Mouse (Mus musculus) liver, embryonic 14.5 days (tissue): ENCODE data around the gene Zfp629. TPM values are rescaled to one million over a fixed set of nuclear protein-coding genes. Genes with fewer than 3 reads are reported as not detected.

Experiments
- ATAC-seq: fragments of 200-750 bp; cut with Nextera tagmentation; 2 replicates; pipeline ENCODE4 v1.8.0; 2017; ENCODE audit warnings: moderate number of reproducible peaks, mild to moderate bottlenecking, moderate library complexity; ENCODE audit not compliant: insufficient read depth
- DNase-seq, 3 experiments: peaks; one replicate each; pipeline ENCODE4 v3.0.0-alpha.2; 2012 to 2013; ENCODE audit warnings: low read depth in 3 of 3, low spot score in 3 of 3
- H3K27ac ChIP-seq: fragments of 300-500 bp; sonication (generic); 2 replicates; pipeline ENCODE4 v1.5.1; 2014; ENCODE audit warnings: moderate library complexity, mild to moderate bottlenecking, control low read depth, inconsistent platforms
- H3K27me3 ChIP-seq: fragments of 300-500 bp; sonication (generic); 2 replicates; pipeline ENCODE4 v1.6.1; 2014; ENCODE audit warnings: mild to moderate bottlenecking, low read length, moderate library complexity; ENCODE audit not compliant: control insufficient read depth, insufficient read depth
- H3K36me3 ChIP-seq: fragments of 300-500 bp; sonication (generic); replicated peaks from 2 replicates; pipeline ENCODE4 v1.6.1; 2014; ENCODE audit warnings: low read depth; ENCODE audit not compliant: control insufficient read depth, insufficient read depth
- H3K4me1 ChIP-seq, 2 experiments: fragments of 200-500 bp in 1 of 2; fragments of 300-500 bp in 1 of 2; sonication (generic) in 1 of 2; replicated peaks; 2 replicates each; pipeline ENCODE4 v1.6.1; 2012 to 2014; ENCODE audit warnings: antibody characterized with exemption in 1 of 2, inconsistent platforms in 1 of 2, low read length in 1 of 2; ENCODE audit not compliant: control insufficient read depth in 2 of 2, insufficient read depth in 2 of 2
- H3K4me2 ChIP-seq: fragments of 300-500 bp; sonication (generic); 2 replicates; pipeline ENCODE4 v1.6.1; 2014; ENCODE audit warnings: low read depth, mild to moderate bottlenecking, control low read depth, moderate library complexity
- H3K4me3 ChIP-seq, 2 experiments: fragments of 200-500 bp in 1 of 2; fragments of 300-500 bp in 1 of 2; sonication (generic) in 1 of 2; 2 replicates each; pipeline ENCODE4 v1.5.1; 2012 to 2014; ENCODE audit warnings: low read depth in 2 of 2, low read length in 2 of 2, mild to moderate bottlenecking in 2 of 2, control low read depth in 1 of 2, inconsistent platforms in 1 of 2, moderate library complexity in 1 of 2; ENCODE audit not compliant: insufficient read depth in 1 of 2
- H3K9ac ChIP-seq: fragments of 300-500 bp; sonication (generic); replicated peaks from 2 replicates; pipeline ENCODE4 v1.6.1; 2014; ENCODE audit warnings: mild to moderate bottlenecking, control low read depth, moderate library complexity
- H3K9me3 ChIP-seq: fragments of 300-500 bp; sonication (generic); 2 replicates; pipeline ENCODE4 v1.6.1; 2016; ENCODE audit warnings: low read length, mixed read lengths; ENCODE audit not compliant: control insufficient read depth
- CTCF ChIP-seq: IDR thresholded peaks from 2 replicates; pipeline ENCODE4 v1.5.1; 2016; ENCODE audit warnings: antibody characterized with exemption, low read depth, control low read depth
- EP300 ChIP-seq: IDR thresholded peaks from 2 replicates; pipeline ENCODE4 v1.6.1; 2016; ENCODE audit warnings: antibody characterized with exemption, low read depth
- WGBS: fragments of 180-500 bp; shearing (Covaris S2); extraction: QIAGEN DNeasy Blood & Tissue Kit; methylation state at CpG from one replicate; pipeline ENCODE4 v1.1.7; 2014; ENCODE audit not compliant: insufficient replicate concordance; 5-methylcytosine and 5-hydroxymethylcytosine counted together
- polyA plus RNA-seq, 2 experiments: library from polyadenylated mRNA; depleted of rRNA in 1 of 2; stranded (reverse) in 1 of 2; unstranded in 1 of 2; fragments of >200 nt; fragmentation: Nextera tagmentation in 1 of 2; extraction: Ambion mirVana in 1 of 2; gene quantifications; 2 replicates each; pipeline versions ENCODE4 v1.2.1 to v1.2.3; 2012 to 2014

Zfp629 gene
- polyA plus RNA-seq, 2 experiments: 1.4 to 1.9 TPM

DNA sequence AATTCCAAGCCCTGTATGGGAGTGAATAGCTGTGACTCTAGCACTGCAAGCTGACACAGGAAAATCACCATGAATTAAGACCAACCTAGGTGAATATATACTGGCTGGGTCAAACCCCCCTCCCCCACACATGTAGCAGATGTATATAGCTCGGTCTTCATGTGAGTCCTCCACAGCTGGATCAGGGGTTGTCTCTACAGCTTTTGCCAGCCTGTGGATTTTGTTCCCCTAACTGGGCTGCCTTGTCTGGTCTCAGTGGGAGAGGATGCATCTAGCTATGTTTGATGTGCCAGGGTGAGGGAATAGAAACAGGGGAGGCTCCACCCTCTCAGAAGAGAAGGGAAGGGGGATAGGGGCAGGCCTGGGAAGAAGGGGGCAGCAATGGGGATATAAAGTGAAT, 739 bp upstream of the Zfp629 start:
- Histone ChIP-seq H3K4me1 (peaks cover 0 to 6% of the 10 kb centered on the region in 2 experiments; a peak in 1 of 4 replicates), H3K27me3 (no peaks in the 10 kb centered on the region), H3K9me3 (no peaks in the 10 kb centered on the region), H3K36me3 (no peaks in the 10 kb centered on the region; the same call in 1 of the 2 replicates), H3K4me3 (no peak overlapping the region), H3K27ac (no peak overlapping the region), H3K4me2 (no peak overlapping the region), H3K9ac (no peak overlapping the region)
- WGBS: 63% methylated on average over 1 of the region's 1 CpGs
- DNase-seq (no peak), ATAC-seq (no peak; the same call in 1 of the 2 replicates)
- TF ChIP-seq EP300 (no peak), CTCF (no peak)

DNA sequence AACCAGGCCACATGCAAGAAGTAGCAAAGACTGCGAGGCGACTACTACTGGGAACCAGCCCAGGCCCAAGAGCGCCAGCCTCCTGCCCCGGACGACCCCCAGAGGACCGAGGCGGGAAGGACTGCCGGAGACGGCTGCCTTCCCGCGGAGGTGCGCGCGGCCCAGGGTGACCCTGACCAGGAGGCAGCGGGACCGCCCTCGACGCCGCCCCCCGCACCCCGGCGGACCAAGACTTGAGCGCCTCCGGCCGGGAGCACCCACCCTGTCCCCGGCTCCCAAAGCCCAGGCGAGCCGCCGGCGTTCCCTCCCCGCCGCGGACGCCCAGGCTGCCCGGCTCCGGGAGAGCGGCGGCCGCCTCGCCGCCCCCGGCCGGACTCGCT, 1.1 kb downstream of the Zfp629 start:
- Histone ChIP-seq H3K27me3 (no peaks in the 10 kb centered on the region), H3K4me3 (peak overlapping the region; percentile 68 to 87), H3K9ac (peak overlapping the region; percentile 84), H3K4me2 (peak overlapping the region; percentile 94), H3K27ac (peak overlapping the region; percentile 12; the same call in 1 of the 2 replicates), H3K4me1 (peaks cover 0 to 6% of the 10 kb centered on the region in 2 experiments; a peak in 1 of 4 replicates), H3K36me3 (no peaks in the 10 kb centered on the region; the same call in 1 of the 2 replicates), H3K9me3 (no peaks in the 10 kb centered on the region)
- under 1% methylated on average over 42 of the region's 44 CpGs for WGBS
- ATAC-seq (peak; percentile 68), DNase-seq (no peak)
- TF ChIP-seq EP300 (no peak), CTCF (no peak)

DNA sequence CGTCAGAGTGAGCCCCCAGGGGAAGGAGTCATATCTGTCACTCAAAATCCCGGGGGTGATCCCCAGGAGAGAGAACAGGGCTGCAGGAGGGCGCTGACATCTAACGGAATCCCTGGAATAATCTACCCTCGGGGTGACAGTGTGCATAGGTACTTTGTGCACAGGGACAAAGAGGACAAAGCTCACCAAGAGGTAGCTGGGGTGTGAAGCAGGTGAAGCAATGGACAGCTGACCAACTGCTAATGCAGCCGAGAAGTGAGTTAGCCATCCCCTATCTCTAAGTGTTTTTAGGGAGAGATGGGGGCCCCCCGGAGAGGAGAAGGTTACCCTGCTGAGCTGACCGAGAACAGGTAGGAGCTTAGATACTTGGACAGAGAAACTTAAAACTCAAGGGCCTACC, 1.5 kb downstream of the Zfp629 start:
- no peak for TF ChIP-seq EP300
- Histone ChIP-seq H3K4me1 (peaks cover 0 to 6% of the 10 kb centered on the region in 2 experiments; a peak in 1 of 4 replicates), H3K27me3 (no peaks in the 10 kb centered on the region), H3K9ac (peak overlapping the region; percentile 84), H3K27ac (no peak overlapping the region), H3K4me3 (peak overlapping the region; percentile 68 to 87), H3K4me2 (peak overlapping the region; percentile 94), H3K9me3 (no peaks in the 10 kb centered on the region), H3K36me3 (no peaks in the 10 kb centered on the region; the same call in 1 of the 2 replicates)
- ATAC-seq: peak; percentile 9; the same call in 1 of the 2 replicates
- no peak for DNase-seq
- WGBS: 32% methylated on average over 8 of the region's 8 CpGs

DNA sequence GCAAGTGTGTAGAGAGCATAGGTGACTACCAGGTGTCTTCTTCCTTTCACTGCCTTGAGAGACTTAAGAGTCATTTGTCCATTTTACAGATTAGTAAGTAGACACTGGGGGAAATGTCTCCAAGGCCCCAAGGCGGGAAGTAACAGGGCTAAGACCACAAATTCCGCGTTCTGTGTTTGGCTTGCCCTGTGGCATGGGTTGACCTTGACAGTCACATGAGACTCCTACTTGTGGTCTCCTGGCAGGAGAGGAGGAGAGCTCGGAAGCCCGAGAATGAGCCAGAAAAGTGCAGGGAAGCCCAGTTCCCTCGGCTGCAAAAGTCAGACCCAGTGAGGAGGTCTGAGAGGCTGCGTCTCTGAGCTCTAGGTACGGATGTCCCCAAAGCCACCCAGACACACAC, 2.1 kb downstream of the Zfp629 start:
- ATAC-seq (no peak), DNase-seq (no peak)
- Histone ChIP-seq H3K27ac (no peak overlapping the region), H3K4me1 (peaks cover 0 to 6% of the 10 kb centered on the region in 2 experiments; a peak in 1 of 4 replicates), H3K9ac (no peak overlapping the region), H3K4me2 (no peak overlapping the region), H3K27me3 (no peaks in the 10 kb centered on the region), H3K9me3 (no peaks in the 10 kb centered on the region), H3K36me3 (no peaks in the 10 kb centered on the region; the same call in 1 of the 2 replicates), H3K4me3 (no peak overlapping the region)
- TF ChIP-seq CTCF (no peak), EP300 (no peak)
- 78% methylated on average over 8 of the region's 8 CpGs for WGBS

GRCm38 (mm10) chr7:127611561-127611960, 4.0 kb downstream of the Zfp629 start:
- 93% methylated on average over 26 of the region's 26 CpGs for WGBS
- Histone ChIP-seq H3K4me2 (no peak overlapping the region), H3K27ac (no peak overlapping the region), H3K4me3 (no peak overlapping the region), H3K4me1 (peaks cover 0 to 6% of the 10 kb centered on the region in 2 experiments; a peak in 1 of 4 replicates), H3K27me3 (no peaks in the 10 kb centered on the region), H3K9ac (no peak overlapping the region), H3K36me3 (no peaks in the 10 kb centered on the region; the same call in 1 of the 2 replicates), H3K9me3 (no peaks in the 10 kb centered on the region)
- DNase-seq (no peak), ATAC-seq (no peak)
- TF ChIP-seq CTCF (no peak), EP300 (no peak)
